Mouse (Mus musculus) hindbrain, embryonic 13.5 days (tissue): ENCODE results near the gene Ntrk2. TPM values are rescaled to one million over a fixed set of nuclear protein-coding genes. Genes with fewer than 3 reads are reported as not detected.
A peak's percentile ranks its signal among the peaks of the same experiment; 100 is the strongest.

ENCODE experiments used
- ATAC-seq: fragments of 200-750 bp; cut with Nextera tagmentation; 2 replicates; pipeline ENCODE4 v1.8.0; 2017; ENCODE audit warnings: moderate TSS enrichment; ENCODE audit not compliant: low FRiP score
- H3K27ac ChIP-seq: fragments of 300-500 bp; sonication (generic); 2 replicates; pipeline ENCODE4 v1.5.1; 2015; ENCODE audit warnings: inconsistent platforms, mild to moderate bottlenecking, moderate library complexity
- H3K27me3 ChIP-seq: fragments of 300-500 bp; sonication (generic); 2 replicates; pipeline ENCODE4 v1.6.1; 2015; ENCODE audit warnings: mild to moderate bottlenecking, inconsistent platforms
- H3K36me3 ChIP-seq: fragments of 300-500 bp; sonication (generic); 2 replicates; pipeline ENCODE4 v1.6.1; 2015; ENCODE audit warnings: mild to moderate bottlenecking, inconsistent platforms
- H3K4me1 ChIP-seq: fragments of 300-500 bp; sonication (generic); replicated peaks from 2 replicates; pipeline ENCODE4 v1.6.1; 2015; ENCODE audit warnings: inconsistent platforms
- H3K4me2 ChIP-seq: fragments of 300-500 bp; sonication (generic); 2 replicates; pipeline ENCODE4 v1.6.1; 2015; ENCODE audit warnings: inconsistent platforms, mild to moderate bottlenecking, moderate library complexity
- H3K4me3 ChIP-seq: fragments of 300-500 bp; sonication (generic); 2 replicates; pipeline ENCODE4 v1.5.1; 2015; ENCODE audit warnings: mild to moderate bottlenecking, inconsistent platforms
- H3K9ac ChIP-seq: fragments of 300-500 bp; sonication (generic); 2 replicates; pipeline ENCODE4 v1.6.1; 2015; ENCODE audit warnings: mild to moderate bottlenecking, inconsistent platforms
- H3K9me3 ChIP-seq: fragments of 300-500 bp; sonication (generic); 2 replicates; pipeline ENCODE4 v1.6.1; 2016; ENCODE audit warnings: inconsistent platforms
- WGBS: fragments of 180-500 bp; shearing (Covaris S2); methylation state at CpG from one replicate; pipeline ENCODE4 v1.1.7; 2015; 5-methylcytosine and 5-hydroxymethylcytosine counted together
- polyA plus RNA-seq: library from polyadenylated mRNA; unstranded; fragments of >200 nt; fragmentation: Nextera tagmentation; extraction: Ambion mirVana; gene quantifications from 2 replicates; pipeline ENCODE4 v1.2.1, GENCODE M21; 2015

Ntrk2 gene
- polyA plus RNA-seq, 1 experiment from 2014 or later, result 99.2 TPM

DNA sequence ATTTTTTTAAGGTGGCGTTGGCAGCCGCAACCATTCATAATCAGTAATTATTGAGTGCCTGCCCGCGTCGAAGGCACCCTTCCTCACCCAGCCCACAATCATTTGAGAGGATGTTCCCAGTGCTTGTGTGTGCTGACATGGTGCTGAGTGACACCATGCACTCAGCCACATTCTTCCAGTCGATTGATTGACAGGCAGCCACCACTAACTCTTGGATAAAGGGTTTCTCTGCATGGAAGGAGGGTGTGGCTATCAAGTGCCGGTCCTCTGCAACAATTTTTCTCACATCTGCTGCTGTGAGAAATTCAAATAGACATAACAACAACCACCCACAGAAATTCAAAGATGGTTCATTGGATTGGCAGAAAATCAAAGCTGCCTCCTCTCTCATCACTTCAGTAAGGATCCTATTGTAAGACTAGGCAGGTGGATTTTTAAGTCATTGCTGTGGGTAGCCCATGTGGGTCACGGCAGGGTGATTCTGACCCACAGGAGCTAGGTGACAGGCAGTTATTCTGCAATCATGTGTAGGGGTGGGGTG, 148.9 kb downstream of the Ntrk2 start:
- Histone ChIP-seq H3K27ac (peak overlapping the region; percentile 5; the same call in 1 of the 2 replicates), H3K4me3 (no peak overlapping the region), H3K4me1 (peaks cover 18% of the 10 kb centered on the region), H3K9me3 (no peaks in the 10 kb centered on the region), H3K36me3 (no peaks in the 10 kb centered on the region), H3K9ac (no peak overlapping the region), H3K4me2 (no peak overlapping the region), H3K27me3 (no peaks in the 10 kb centered on the region)
- no peak for ATAC-seq
- 43% methylated on average over 8 of the region's 8 CpGs for WGBS

DNA sequence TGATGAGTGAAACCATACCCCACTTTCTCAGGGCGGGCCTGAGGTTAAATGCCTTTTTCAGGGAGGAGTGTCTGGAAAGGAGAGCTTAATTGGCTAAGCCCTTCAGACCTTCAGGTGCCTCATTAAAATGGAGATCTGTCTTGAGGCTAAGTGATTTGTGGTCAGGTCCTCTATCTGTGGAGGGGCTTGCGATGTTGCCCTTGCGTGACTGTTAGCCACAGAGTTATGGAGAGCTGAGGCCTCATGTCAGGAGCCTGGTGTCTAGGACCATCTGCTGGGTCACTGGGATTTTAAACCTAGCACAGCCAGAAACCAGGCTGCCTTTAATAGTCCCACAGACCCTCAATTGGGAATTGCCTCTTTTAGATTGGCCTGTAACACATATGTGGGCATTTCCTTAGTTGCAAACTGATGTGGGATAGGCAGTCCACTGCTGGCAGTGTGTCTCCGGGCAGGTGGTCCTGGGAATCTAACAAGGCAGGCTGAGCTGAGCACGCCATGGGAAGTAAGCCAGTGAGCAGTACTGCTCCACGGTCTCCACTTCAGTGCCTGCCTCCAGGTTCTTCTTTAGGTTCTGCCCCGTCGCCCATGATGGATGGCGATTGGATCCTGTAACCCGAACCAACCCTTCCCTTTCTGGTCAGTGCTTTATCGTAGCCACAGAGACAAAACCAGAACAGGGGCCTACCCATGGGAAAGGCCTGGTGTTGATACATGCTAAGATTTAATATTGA, 152.0 kb downstream of the Ntrk2 start:
- no peaks in the 10 kb centered on the region for H3K27me3 ChIP-seq
- ATAC-seq, result no peak
- H3K4me2 ChIP-seq, result no peak overlapping the region
- H3K36me3 ChIP-seq, result no peaks in the 10 kb centered on the region
- H3K27ac ChIP-seq, result no peak overlapping the region
- no peak overlapping the region for H3K4me3 ChIP-seq
- no peak overlapping the region for H3K9ac ChIP-seq
- peaks cover 19% of the 10 kb centered on the region for H3K4me1 ChIP-seq
- 70% methylated on average over 11 of the region's 11 CpGs for WGBS
- no peaks in the 10 kb centered on the region for H3K9me3 ChIP-seq

DNA sequence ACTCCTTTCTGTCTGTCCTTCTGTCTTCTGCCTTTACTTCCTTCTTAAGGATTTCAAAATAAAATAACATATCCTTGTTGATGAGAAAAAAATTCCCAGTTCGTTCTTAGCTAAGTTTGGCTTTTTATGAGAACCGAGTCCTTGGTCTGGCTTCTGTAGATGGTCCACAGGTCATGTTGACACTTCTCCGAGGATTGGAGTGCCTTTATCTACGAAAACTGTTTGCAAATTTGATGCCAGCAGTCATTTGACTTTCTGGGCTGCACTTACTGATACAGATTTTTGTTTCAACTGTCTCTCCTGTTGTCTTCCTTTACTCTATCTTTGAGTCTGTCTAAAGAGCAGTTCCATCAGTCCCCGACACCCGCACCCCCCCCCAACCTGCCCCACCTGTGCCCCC, 154.0 kb downstream of the Ntrk2 start:
- WGBS, result 95% methylated on average over 6 of the region's 6 CpGs
- Histone ChIP-seq H3K27ac (no peak overlapping the region), H3K9ac (no peak overlapping the region), H3K4me1 (peaks cover 32% of the 10 kb centered on the region), H3K9me3 (no peaks in the 10 kb centered on the region), H3K27me3 (no peaks in the 10 kb centered on the region), H3K4me3 (no peak overlapping the region), H3K4me2 (no peak overlapping the region), H3K36me3 (no peaks in the 10 kb centered on the region)
- no peak for ATAC-seq

DNA sequence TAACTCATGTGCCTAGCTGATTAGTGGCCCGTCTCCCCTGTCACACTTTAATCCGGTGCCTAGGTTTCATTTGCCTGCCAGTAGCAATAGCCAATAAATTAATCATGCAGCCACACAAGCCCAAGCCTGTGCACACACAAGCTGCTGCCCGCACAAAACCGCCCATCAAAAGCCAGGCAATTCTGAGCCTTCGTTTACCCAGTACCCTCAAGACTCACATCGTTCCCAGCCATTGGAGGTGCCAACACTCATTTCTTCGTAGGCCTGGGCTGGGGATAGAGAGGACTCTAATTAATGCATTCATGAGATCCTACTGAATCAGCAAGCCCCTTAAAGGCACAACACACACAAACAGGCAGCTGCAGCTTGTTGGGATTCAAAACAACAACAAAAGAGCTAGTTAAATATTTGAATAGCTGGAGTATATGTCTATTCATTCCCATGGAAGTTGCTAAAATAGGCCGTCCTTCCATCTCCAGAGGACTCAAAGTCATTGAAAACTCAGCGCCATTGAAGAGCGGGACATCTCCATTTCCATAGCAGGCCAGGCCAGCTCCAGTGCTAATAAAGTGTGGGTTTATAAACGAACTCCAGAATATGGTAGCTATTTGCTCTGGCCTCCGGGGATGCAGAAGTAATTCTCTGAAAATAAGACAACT, 158.5 kb downstream of the Ntrk2 start:
- peak; percentile 64 for ATAC-seq
- H3K4me2 ChIP-seq, result no peak overlapping the region
- H3K9me3 ChIP-seq, result no peaks in the 10 kb centered on the region
- no peak overlapping the region for H3K4me3 ChIP-seq
- H3K27me3 ChIP-seq, result no peaks in the 10 kb centered on the region
- H3K4me1 ChIP-seq, result peaks cover 39% of the 10 kb centered on the region
- H3K36me3 ChIP-seq, result no peaks in the 10 kb centered on the region
- H3K27ac ChIP-seq, result peak overlapping the region; percentile 86
- WGBS, result 40% methylated on average over 12 of the region's 12 CpGs
- H3K9ac ChIP-seq, result no peak overlapping the region

DNA sequence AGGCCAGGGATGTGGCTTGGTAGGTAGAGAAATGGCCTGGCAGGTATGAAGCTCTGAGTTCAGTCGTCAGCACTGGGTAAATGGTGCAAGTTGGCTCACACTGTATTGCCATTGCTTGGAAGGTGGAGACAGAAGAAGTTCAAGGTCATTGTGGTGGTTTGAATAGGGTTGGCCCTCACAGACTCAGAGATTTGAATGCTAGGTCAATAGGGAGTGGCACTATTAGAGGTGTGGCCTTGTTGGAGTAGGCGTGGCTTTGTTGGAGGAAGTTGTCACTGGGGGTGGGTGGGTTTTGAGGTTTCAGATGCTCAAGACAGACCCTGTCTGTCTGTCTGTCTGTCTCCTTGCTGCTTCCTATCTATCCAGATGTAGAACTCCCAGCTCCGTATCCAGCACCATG, 159.5 kb downstream of the Ntrk2 start:
- Histone ChIP-seq H3K4me1 (peaks cover 39% of the 10 kb centered on the region), H3K27ac (peak overlapping the region; percentile 86), H3K27me3 (no peaks in the 10 kb centered on the region), H3K9ac (no peak overlapping the region), H3K4me2 (no peak overlapping the region), H3K36me3 (no peaks in the 10 kb centered on the region), H3K4me3 (no peak overlapping the region), H3K9me3 (no peaks in the 10 kb centered on the region)
- 96% methylated on average over 3 of the region's 3 CpGs for WGBS
- no peak for ATAC-seq

DNA sequence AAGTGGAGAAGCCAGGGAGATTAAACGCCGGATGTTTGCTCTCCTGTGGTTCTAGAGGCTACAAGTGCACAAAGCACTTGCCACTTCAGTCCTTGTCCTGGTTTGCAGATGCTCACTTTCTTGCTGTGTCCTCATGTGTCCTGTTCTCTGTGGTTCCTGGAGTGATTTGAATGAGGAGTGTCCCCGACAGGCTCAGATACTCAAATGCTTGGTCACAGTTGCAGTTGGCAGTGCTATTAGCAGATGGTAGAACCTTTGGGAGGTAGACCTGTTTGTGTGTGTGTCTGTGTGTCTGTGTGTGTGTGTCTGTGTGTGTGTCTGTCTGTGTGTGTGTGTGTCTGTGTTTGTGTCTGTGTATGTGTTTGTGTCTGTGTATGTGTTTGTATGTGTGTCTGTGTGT, 160.1 kb downstream of the Ntrk2 start:
- ATAC-seq, result no peak
- Histone ChIP-seq H3K27ac (no peak overlapping the region), H3K9ac (no peak overlapping the region), H3K27me3 (no peaks in the 10 kb centered on the region), H3K4me1 (peaks cover 43% of the 10 kb centered on the region), H3K4me3 (no peak overlapping the region), H3K36me3 (no peaks in the 10 kb centered on the region), H3K9me3 (no peaks in the 10 kb centered on the region), H3K4me2 (no peak overlapping the region)
- 78% methylated on average over 3 of the region's 3 CpGs for WGBS

DNA sequence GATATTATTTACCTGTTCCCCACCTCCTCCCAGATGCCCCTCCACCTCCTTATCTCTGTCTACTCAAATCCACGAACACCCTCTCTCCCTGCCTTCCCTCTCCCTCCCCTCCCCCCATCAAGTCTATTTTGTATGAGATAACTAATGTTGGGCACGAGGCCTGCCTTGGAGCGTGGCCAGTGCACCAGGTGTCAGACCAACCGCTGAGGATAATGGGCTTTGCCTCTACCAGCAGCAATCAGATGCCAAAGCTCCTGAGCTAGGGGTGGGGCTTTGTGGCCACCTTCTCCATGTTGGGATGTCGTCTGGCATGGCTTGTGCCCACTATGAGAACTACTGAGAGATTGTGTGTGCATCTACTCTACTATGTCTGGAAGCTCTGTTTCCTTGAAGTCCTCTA, 161.8 kb downstream of the Ntrk2 start:
- 0 out of 2 replicates have a peak, but pooled peaks have one; percentile 28 for ATAC-seq
- WGBS, result 54% methylated on average over 5 of the region's 5 CpGs
- Histone ChIP-seq H3K4me1 (peaks cover 55% of the 10 kb centered on the region), H3K27me3 (no peaks in the 10 kb centered on the region), H3K4me2 (no peak overlapping the region), H3K27ac (no peak overlapping the region), H3K4me3 (no peak overlapping the region), H3K9ac (no peak overlapping the region), H3K9me3 (no peaks in the 10 kb centered on the region), H3K36me3 (no peaks in the 10 kb centered on the region)

DNA sequence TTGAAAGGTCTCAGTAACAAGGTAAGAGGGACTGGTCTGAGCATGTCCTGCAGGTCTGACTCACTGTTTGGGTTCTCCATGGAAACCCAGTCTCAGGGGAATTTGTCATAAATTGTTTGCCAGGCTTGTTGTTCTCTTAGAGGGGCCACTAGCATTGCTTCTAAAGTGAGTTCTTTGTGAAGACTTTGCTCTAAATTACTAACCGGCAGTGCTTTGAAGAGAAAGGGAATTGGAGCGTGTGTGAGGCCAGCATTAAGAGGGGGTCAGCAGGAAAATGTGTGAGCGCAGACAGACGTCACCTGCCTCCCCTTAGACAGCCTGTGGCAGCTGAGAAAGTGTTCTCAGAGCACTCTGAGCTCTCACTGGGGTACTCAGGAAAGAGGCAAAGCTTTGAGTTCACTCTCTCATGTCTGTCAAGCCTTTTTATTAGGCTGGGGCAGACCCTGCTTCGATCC, 165.1 kb downstream of the Ntrk2 start:
- Histone ChIP-seq H3K27ac (peak overlapping the region; percentile 48; the same call in 1 of the 2 replicates), H3K4me1 (peaks cover 34% of the 10 kb centered on the region), H3K4me3 (no peak overlapping the region), H3K9ac (no peak overlapping the region), H3K4me2 (no peak overlapping the region), H3K27me3 (no peaks in the 10 kb centered on the region), H3K9me3 (no peaks in the 10 kb centered on the region), H3K36me3 (no peaks in the 10 kb centered on the region)
- no peak for ATAC-seq
- WGBS, result 18% methylated on average over 5 of the region's 5 CpGs

DNA sequence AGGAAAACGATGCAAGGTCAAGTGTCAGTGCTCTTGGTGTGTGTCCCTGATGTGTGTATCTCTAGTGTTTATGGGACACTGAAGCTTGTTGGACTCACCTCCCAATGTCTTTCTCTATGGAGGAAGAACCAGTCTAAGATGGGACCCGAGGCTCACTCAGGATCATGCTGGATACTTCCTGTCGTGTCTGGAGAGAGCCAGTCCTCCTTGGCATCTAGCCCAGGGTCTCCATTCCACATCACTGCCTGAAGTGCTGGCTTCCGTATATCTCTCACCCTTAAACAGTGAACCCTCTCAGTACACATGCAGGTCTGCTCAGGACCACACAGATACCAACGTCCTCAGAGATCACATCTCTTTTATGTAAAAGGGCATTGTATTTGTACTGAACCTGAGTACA, 166.1 kb downstream of the Ntrk2 start:
- H3K27ac ChIP-seq, result peak overlapping the region; percentile 44; the same call in 1 of the 2 replicates
- ATAC-seq, result no peak

DNA sequence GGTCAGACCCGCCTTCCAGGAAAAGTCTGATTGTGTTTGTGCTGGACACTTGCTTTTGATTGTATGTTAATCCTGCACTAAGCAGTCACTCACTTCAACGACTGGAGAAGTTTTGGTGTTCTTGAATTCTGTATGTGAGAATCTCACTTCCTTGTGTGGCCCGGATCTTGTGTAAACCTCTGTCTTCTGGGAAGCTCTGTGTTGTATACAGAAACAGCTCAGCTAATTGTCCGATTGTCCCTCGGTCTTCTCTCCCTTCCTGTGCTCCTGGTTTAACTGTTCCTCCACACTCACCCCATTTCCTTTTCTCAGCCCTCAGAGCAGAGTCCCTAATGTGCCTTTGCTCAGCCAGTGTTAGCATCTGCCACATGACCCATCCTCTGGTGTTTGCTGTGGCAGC, 190.1 kb downstream of the Ntrk2 start:
- no peaks in the 10 kb centered on the region for H3K9me3 ChIP-seq
- 87% methylated on average over 5 of the region's 5 CpGs for WGBS
- no peak overlapping the region for H3K27ac ChIP-seq
- H3K27me3 ChIP-seq, result no peaks in the 10 kb centered on the region
- H3K4me1 ChIP-seq, result peaks cover 11% of the 10 kb centered on the region
- no peak for ATAC-seq
- H3K9ac ChIP-seq, result no peak overlapping the region
- H3K4me3 ChIP-seq, result no peak overlapping the region
- H3K4me2 ChIP-seq, result no peak overlapping the region
- H3K36me3 ChIP-seq, result no peaks in the 10 kb centered on the region

More for the DNA sequence above, 166.1 kb downstream of the Ntrk2 start:
- Histone ChIP-seq H3K4me3 (no peak overlapping the region), H3K27me3 (no peaks in the 10 kb centered on the region), H3K36me3 (no peaks in the 10 kb centered on the region), H3K9me3 (no peaks in the 10 kb centered on the region), H3K4me1 (peaks cover 29% of the 10 kb centered on the region), H3K4me2 (no peak overlapping the region), H3K9ac (no peak overlapping the region)
- WGBS, result 60% methylated on average over 5 of the region's 5 CpGs

DNA sequence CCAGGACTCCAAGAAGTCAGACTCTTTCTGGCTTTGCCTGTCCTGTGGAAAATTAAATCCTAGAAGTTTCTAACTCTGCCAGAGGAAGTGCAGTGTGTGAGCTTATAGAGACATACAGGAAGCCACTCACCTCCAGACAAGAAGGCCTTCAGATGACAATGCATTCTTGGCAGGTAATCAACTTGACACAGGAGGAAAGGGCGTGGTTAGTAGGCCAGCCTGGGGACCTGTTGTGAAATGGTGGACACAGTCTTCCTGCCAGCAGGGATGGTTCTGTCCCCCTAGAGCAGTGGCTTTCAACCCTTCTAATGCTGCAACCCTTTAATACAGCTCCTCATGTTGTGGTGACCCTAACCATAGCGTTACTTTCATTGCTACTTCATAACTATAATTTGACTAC, 191.4 kb downstream of the Ntrk2 start:
- 94% methylated on average over 2 of the region's 2 CpGs for WGBS
- Histone ChIP-seq H3K27me3 (no peaks in the 10 kb centered on the region), H3K4me1 (peaks cover 12% of the 10 kb centered on the region), H3K27ac (no peak overlapping the region), H3K4me2 (no peak overlapping the region), H3K4me3 (no peak overlapping the region), H3K9me3 (no peaks in the 10 kb centered on the region), H3K9ac (no peak overlapping the region), H3K36me3 (no peaks in the 10 kb centered on the region)
- no peak for ATAC-seq

DNA sequence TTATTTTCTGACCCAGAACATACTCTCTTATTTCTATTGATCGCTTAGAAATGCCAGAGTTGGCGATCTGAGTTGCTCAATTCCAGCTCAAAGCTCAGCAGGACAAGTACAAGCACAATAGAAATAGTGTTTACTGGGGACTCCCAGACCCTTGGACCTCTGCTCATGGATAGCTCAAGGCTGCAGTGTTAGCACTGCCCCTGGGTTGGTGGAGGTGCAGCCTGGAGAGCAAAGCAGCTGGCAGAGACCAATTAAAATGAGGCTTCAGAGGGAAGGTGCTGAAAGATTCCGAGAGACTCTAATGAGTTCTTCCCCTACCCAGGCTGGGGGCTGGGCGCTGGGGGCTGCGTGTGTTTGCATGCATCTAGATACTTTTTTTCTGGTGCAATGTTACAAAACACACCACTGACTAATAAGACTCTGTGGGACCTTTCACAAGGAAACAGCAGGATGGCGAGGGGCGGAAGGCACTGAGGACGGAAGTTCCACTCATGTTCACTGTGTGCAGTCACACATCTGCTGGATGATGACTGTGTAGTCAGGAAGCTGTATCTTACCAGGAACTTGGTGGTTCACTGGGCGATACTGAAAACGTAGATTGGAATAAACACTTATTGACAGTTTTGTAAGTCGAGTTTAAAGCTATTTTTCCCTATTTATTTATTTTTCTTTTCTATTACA, 193.1 kb downstream of the Ntrk2 start:
- Histone ChIP-seq H3K9ac (no peak overlapping the region), H3K27me3 (no peaks in the 10 kb centered on the region), H3K27ac (peak overlapping the region; percentile 52; the same call in 1 of the 2 replicates), H3K9me3 (no peaks in the 10 kb centered on the region), H3K4me2 (no peak overlapping the region), H3K4me3 (no peak overlapping the region), H3K36me3 (no peaks in the 10 kb centered on the region), H3K4me1 (peaks cover 28% of the 10 kb centered on the region)
- no peak for ATAC-seq
- WGBS, result 62% methylated on average over 11 of the region's 11 CpGs
